ENCODE assay signal across 19 mouse cellular contexts in the genomic region with DNA sequence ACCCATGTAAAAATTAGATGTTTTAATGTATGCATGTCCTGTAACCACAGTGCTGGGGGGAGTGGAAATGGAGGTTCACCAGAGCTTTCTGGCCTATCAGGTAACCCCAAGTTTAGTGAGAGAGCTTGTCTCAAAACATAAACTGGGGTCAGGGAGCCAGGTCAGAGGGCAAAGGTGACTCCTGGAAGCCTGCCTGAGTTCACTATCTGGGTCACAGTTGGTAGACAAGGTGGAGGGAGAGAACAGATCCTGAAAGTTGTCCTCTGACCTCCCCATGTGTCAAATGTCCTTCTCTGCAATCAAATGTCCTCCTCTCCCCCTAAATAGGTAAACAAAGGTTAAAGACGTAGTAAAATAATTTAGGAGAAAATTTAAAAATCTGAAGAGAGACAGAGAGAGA.
"Had no signal": no experiment of that assay in that cellular context is flagged by ENCODE, and none has a peak within 500 bp of the region (broad histone marks: within the 10 kb centered on the region; RNA-seq: fewer than 3 reads in every experiment).

No protein-coding gene starts in this region.

- DNase-seq: lung, adult 18-20 months; lung, embryonic 14.5 days; lung, postnatal 10 days; lung, postnatal 4 days; midbrain, embryonic 14.5 days; retina, postnatal 1 day; right cerebral cortex, adult 18-20 months; right cerebral cortex, postnatal 25 days; right cerebral cortex, postnatal 4 days; spleen, adult 18-20 months; thymus, adult 18-20 months; thymus, postnatal 14 days; thymus, postnatal 36 days had no signal

- ATAC-seq: midbrain, embryonic 16.5 days had no signal

- H3K9ac ChIP-seq: lung, embryonic 14.5 days; midbrain, embryonic 12.5 days; neural tube, embryonic 13.5 days; neural tube, embryonic 15.5 days had no signal

- H3K27ac ChIP-seq: midbrain, embryonic 10.5 days; midbrain, embryonic 12.5 days; neural tube, embryonic 13.5 days; neural tube, embryonic 15.5 days had no signal

- H3K4me2 ChIP-seq: lung, embryonic 14.5 days; midbrain, embryonic 12.5 days; neural tube, embryonic 13.5 days; neural tube, embryonic 15.5 days had no signal

- H3K9me3 ChIP-seq: midbrain, embryonic 10.5 days; neural tube, embryonic 13.5 days; neural tube, embryonic 15.5 days had no signal

- H3K27me3 ChIP-seq: midbrain, embryonic 12.5 days; neural tube, embryonic 13.5 days; neural tube, embryonic 15.5 days had no signal

- H3K4me3 ChIP-seq: midbrain, embryonic 10.5 days; midbrain, embryonic 12.5 days; myocyte; neural tube, embryonic 13.5 days; neural tube, embryonic 15.5 days had no signal
